Mouse (Mus musculus) lung, adult 2 months (tissue): ENCODE results near the gene Metap1.

Experiments
- CTCF ChIP-seq: fragments of 200-500 bp; IDR thresholded peaks from 2 replicates; pipeline ENCODE4 v1.5.1; 2011; ENCODE audit warnings: mild to moderate bottlenecking, low read length, control low read depth; ENCODE audit not compliant: insufficient read depth
- POLR2A ChIP-seq: fragments of 200-500 bp; IDR thresholded peaks from 2 replicates; pipeline ENCODE4 v1.6.1; 2011; ENCODE audit warnings: low read depth, mild to moderate bottlenecking, control low read depth, low read length, borderline replicate concordance; ENCODE audit errors: extremely low read depth

DNA sequence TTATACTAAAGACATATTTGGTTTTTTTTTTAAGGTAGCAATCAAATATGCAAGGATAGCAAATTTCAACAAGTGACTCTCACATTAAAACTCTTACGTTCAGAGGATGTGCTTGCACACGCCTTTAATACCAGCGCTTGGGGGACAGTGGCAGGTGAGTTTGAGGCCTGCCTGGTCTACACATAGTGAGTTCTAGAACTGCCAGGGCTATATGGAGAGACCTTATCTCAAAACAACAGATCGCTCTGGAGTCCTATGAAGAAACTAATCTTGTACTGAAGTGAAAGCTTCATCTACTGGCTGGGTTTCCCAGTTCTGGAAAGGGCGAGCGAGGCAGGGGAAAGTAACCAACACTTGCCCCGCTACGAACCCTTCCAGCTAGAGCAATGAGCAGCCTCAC lies 9.8 kb downstream of the Metap1 start:
- TF ChIP-seq POLR2A (no peak), CTCF (no peak)
